Mouse (Mus musculus): ENCODE measurements around the gene Eral1. TPM values are rescaled to one million over a fixed set of nuclear protein-coding genes. Genes with fewer than 3 reads are reported as not detected.

The Eral1 gene
- polyA plus RNA-seq, 2 experiments, result 34.4 to 35.8 TPM

- DNase-seq (ENCODE audit: low spot score) (no peak), ATAC-seq (ENCODE audit: low FRiP score, low read depth) (no peak)
- H3K27ac ChIP-seq (replicated peaks; ENCODE audit: low read depth, low read length), result no peak overlapping the region
- H3K9ac ChIP-seq (ENCODE audit: low read depth, low read length, severe bottlenecking), result no peak overlapping the region
- H3K9me3 ChIP-seq (ENCODE audit: control insufficient read depth, low read length), result no peaks in the 10 kb centered on the region
- no peak overlapping the region for H3K4me3 ChIP-seq (replicated peaks; ENCODE audit: low read length)
- H3K27me3 ChIP-seq (ENCODE audit: control insufficient read depth, insufficient read depth, low read length), result no peaks in the 10 kb centered on the region
- H3K4me2 ChIP-seq (replicated peaks; ENCODE audit: low read depth, low read length, severe bottlenecking), result no peak overlapping the region
- no peaks in the 10 kb centered on the region for H3K4me1 ChIP-seq (ENCODE audit: control insufficient read depth, insufficient read depth, low read length)
- no peak for TF ChIP-seq POLR2A (IDR thresholded peaks at IDR 0.05; ENCODE audit: borderline replicate concordance, extremely low read depth, insufficient read depth, insufficient read length)
- peaks cover 22% of the 10 kb centered on the region for H3K36me3 ChIP-seq (ENCODE audit: control insufficient read depth, insufficient read depth, low read length)
- WGBS, result 64% methylated on average over 5 of the region's 5 CpGs
Measured at GRCm38 (mm10) chr11:78069130-78069529, 11.1 kb downstream of the Eral1 start.

GRCm38 (mm10) chr11:78067566-78067965 lies 12.6 kb downstream of the Eral1 start:
- H3K4me2 ChIP-seq (replicated peaks; ENCODE audit: low read depth, low read length, severe bottlenecking), result no peak overlapping the region
- no peaks in the 10 kb centered on the region for H3K9me3 ChIP-seq (ENCODE audit: control insufficient read depth, low read length)
- no peaks in the 10 kb centered on the region for H3K27me3 ChIP-seq (ENCODE audit: control insufficient read depth, insufficient read depth, low read length)
- H3K27ac ChIP-seq (replicated peaks; ENCODE audit: low read depth, low read length), result no peak overlapping the region
- TF ChIP-seq POLR2A (IDR thresholded peaks at IDR 0.05; ENCODE audit: borderline replicate concordance, extremely low read depth, insufficient read depth, insufficient read length), result no peak
- ATAC-seq (ENCODE audit: low FRiP score, low read depth) (no peak), DNase-seq (ENCODE audit: low spot score) (no peak)
- H3K9ac ChIP-seq (ENCODE audit: low read depth, low read length, severe bottlenecking), result no peak overlapping the region
- H3K4me1 ChIP-seq (ENCODE audit: control insufficient read depth, insufficient read depth, low read length), result no peaks in the 10 kb centered on the region
- peaks cover 8% of the 10 kb centered on the region for H3K36me3 ChIP-seq (ENCODE audit: control insufficient read depth, insufficient read depth, low read length)
- no peak overlapping the region for H3K4me3 ChIP-seq (replicated peaks; ENCODE audit: low read length)
- WGBS, result 63% methylated on average over 5 of the region's 5 CpGs

- Histone ChIP-seq H3K4me3 (replicated peaks; ENCODE audit: low read length) (no peak overlapping the region), H3K36me3 (ENCODE audit: control insufficient read depth, insufficient read depth, low read length) (no peaks in the 10 kb centered on the region), H3K9me3 (ENCODE audit: control insufficient read depth, low read length) (no peaks in the 10 kb centered on the region), H3K27me3 (ENCODE audit: control insufficient read depth, insufficient read depth, low read length) (no peaks in the 10 kb centered on the region), H3K27ac (replicated peaks; ENCODE audit: low read depth, low read length) (no peak overlapping the region), H3K4me2 (replicated peaks; ENCODE audit: low read depth, low read length, severe bottlenecking) (no peak overlapping the region), H3K9ac (ENCODE audit: low read depth, low read length, severe bottlenecking) (no peak overlapping the region), H3K4me1 (ENCODE audit: control insufficient read depth, insufficient read depth, low read length) (peaks cover 5% of the 10 kb centered on the region; the same call in 1 of the 2 replicates)
- DNase-seq (ENCODE audit: low spot score), result no peak
- no peak for TF ChIP-seq POLR2A (IDR thresholded peaks at IDR 0.05; ENCODE audit: borderline replicate concordance, extremely low read depth, insufficient read depth, insufficient read length)
- ATAC-seq (ENCODE audit: low FRiP score, low read depth), result no peak
- 48% methylated on average over 2 of the region's 2 CpGs for WGBS
Measured at GRCm38 (mm10) chr11:78066641-78067040, 13.5 kb downstream of the Eral1 start.

- Histone ChIP-seq H3K9ac (ENCODE audit: low read depth, low read length, severe bottlenecking) (no peak overlapping the region), H3K9me3 (ENCODE audit: control insufficient read depth, low read length) (no peaks in the 10 kb centered on the region), H3K36me3 (ENCODE audit: control insufficient read depth, insufficient read depth, low read length) (no peaks in the 10 kb centered on the region), H3K27me3 (ENCODE audit: control insufficient read depth, insufficient read depth, low read length) (no peaks in the 10 kb centered on the region), H3K27ac (replicated peaks; ENCODE audit: low read depth, low read length) (no peak overlapping the region), H3K4me2 (replicated peaks; ENCODE audit: low read depth, low read length, severe bottlenecking) (no peak overlapping the region), H3K4me3 (replicated peaks; ENCODE audit: low read length) (no peak overlapping the region), H3K4me1 (ENCODE audit: control insufficient read depth, insufficient read depth, low read length) (peaks cover 5% of the 10 kb centered on the region; the same call in 1 of the 2 replicates)
- DNase-seq (ENCODE audit: low spot score) (no peak), ATAC-seq (ENCODE audit: low FRiP score, low read depth) (no peak)
- no peak for TF ChIP-seq POLR2A (IDR thresholded peaks at IDR 0.05; ENCODE audit: borderline replicate concordance, extremely low read depth, insufficient read depth, insufficient read length)
- 58% methylated on average over 2 of the region's 2 CpGs for WGBS
Measured at GRCm38 (mm10) chr11:78065906-78066305, 14.3 kb downstream of the Eral1 start.

- Histone ChIP-seq H3K36me3 (ENCODE audit: control insufficient read depth, insufficient read depth, low read length) (peaks cover 27% of the 10 kb centered on the region), H3K9ac (ENCODE audit: low read depth, low read length, severe bottlenecking) (no peak overlapping the region), H3K4me2 (replicated peaks; ENCODE audit: low read depth, low read length, severe bottlenecking) (no peak overlapping the region), H3K4me3 (replicated peaks; ENCODE audit: low read length) (no peak overlapping the region), H3K4me1 (ENCODE audit: control insufficient read depth, insufficient read depth, low read length) (peaks cover 5% of the 10 kb centered on the region; the same call in 1 of the 2 replicates), H3K27me3 (ENCODE audit: control insufficient read depth, insufficient read depth, low read length) (no peaks in the 10 kb centered on the region), H3K9me3 (ENCODE audit: control insufficient read depth, low read length) (no peaks in the 10 kb centered on the region), H3K27ac (replicated peaks; ENCODE audit: low read depth, low read length) (no peak overlapping the region)
- WGBS, result 72% methylated on average over 1 of the region's 1 CpGs
- DNase-seq (ENCODE audit: low spot score) (no peak), ATAC-seq (ENCODE audit: low FRiP score, low read depth) (no peak)
- TF ChIP-seq POLR2A (IDR thresholded peaks at IDR 0.05; ENCODE audit: borderline replicate concordance, extremely low read depth, insufficient read depth, insufficient read length), result no peak
Measured at GRCm38 (mm10) chr11:78062563-78062962, 17.6 kb downstream of the Eral1 start.
